Mouse (Mus musculus) B cell, adult 2 months (primary cell): ENCODE data around the gene Rnf41.

Source experiments
- DNase-seq, 2 experiments: peaks; one replicate each; pipeline ENCODE4 v3.0.0; 2022

Rnf41 gene

GRCm38 (mm10) chr10:128489380-128489779 is 77.9 kb downstream of the Rnf41 start:
- DNase-seq: no peak

GRCm38 (mm10) chr10:128489785-128490184 is 78.3 kb downstream of the Rnf41 start:
- DNase-seq: no peak

GRCm38 (mm10) chr10:128490232-128490631 is 78.8 kb downstream of the Rnf41 start:
- no peak for DNase-seq

GRCm38 (mm10) chr10:128490912-128491311 is 79.5 kb downstream of the Rnf41 start:
- no peak for DNase-seq
